ENCODE assay signal across 8 mouse cellular contexts in the genomic region with DNA sequence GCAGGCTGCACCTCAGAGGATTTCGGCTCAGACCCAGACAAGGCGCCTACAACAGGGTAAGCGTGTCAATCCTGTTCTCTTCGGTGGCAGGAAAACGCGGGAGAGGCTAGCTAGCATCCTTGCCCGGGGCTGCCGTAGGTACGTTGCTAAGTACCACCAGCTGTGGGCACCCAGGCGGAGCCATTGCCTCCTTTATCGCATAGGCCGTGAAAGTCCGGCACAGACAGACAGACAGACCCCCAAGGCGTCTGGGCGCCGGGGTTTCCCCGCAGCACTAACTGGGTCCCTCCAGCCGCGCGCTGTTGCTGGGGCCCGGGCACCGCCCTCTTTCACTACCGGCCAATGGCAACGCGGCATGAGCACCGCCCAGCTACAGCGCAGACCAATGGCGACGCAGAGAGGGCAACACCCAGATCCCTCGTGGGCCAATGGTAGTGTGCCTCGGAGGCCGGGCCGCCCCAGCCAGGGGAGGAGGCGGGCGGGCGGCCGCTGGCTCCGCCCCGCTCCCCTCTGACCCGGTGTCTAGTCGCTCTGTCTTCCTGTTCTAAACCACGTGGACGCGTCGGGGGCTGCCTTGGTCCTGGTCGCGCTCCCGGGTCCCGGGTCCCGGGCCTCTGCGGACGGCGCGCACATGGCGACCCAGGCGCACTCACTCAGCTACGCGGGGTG. TPM values are rescaled to one million over a fixed set of nuclear protein-coding genes. Genes with fewer than 3 reads are reported as not detected.
DNase-seq lines count a peak whose midpoint lies in the region; ATAC-seq and TF ChIP-seq lines count a peak whose summit lies in the region.

Rcl1 (plus strand) TSS at position 502 of the 669 bp plus-strand sequence.

- H3K9me3 ChIP-seq in G1E (replicated peaks) = no peaks in the 10 kb centered on the region
- no peaks in the 10 kb centered on the region for H3K9me3 ChIP-seq in forebrain, postnatal 0 days (ENCODE audit: low read length)
- H3K9me3 ChIP-seq in lung, embryonic 15.5 days = no peaks in the 10 kb centered on the region

- peak within 1 kb of the TSS; percentile 100 for H3K4me3 ChIP-seq in G1E (ENCODE audit: low read depth, low read length)
- peak within 1 kb of the TSS; percentile 95 for H3K4me3 ChIP-seq in forebrain, postnatal 0 days (ENCODE audit: low read depth, low read length)
- H3K4me3 ChIP-seq in lung, embryonic 15.5 days = peak within 1 kb of the TSS; percentile 81

- H3K4me2 ChIP-seq in forebrain, postnatal 0 days (ENCODE audit: low read depth) = peak within 1 kb of the TSS; percentile 92
- H3K4me2 ChIP-seq in lung, embryonic 15.5 days = peak within 1 kb of the TSS; percentile 77

- peak; percentile 99 for DNase-seq in G1E (ENCODE audit: low spot score)
- DNase-seq in cerebellum, adult 18-20 months = peak; percentile 94 to 97
- DNase-seq in forebrain, postnatal 0 days = peak; percentile 98
- DNase-seq in heart, postnatal 4 days = peak; percentile 94
- DNase-seq in layer of hippocampus, adult 8-10 months (ENCODE audit: low spot score in 2 of 2) = peak; percentile 93 to 95
- peak; percentile 93 for DNase-seq in ovary, adult 18-20 months (ENCODE audit: low spot score)
- DNase-seq in thymus, postnatal 0 days (ENCODE audit: low spot score) = peak; percentile 99

- WGBS in forebrain, postnatal 0 days = under 1% methylated on average over 58 of the region's 58 CpGs
- WGBS in lung, embryonic 15.5 days = 0% methylated on average over 57 of the region's 58 CpGs

- H3K36me3 ChIP-seq in G1E (replicated peaks) = peaks cover 22% of the 10 kb centered on the region
- H3K36me3 ChIP-seq in forebrain, postnatal 0 days (ENCODE audit: insufficient read depth) = no peaks in the 10 kb centered on the region
- H3K36me3 ChIP-seq in lung, embryonic 15.5 days = no peaks in the 10 kb centered on the region

- ATAC-seq in G1E (ENCODE audit: extremely low read depth, insufficient number of reproducible peaks, low FRiP score, poor library complexity, severe bottlenecking) = peak; percentile 100
- ATAC-seq in forebrain, postnatal 0 days = peak; percentile 100
- ATAC-seq in lung, embryonic 15.5 days (ENCODE audit: borderline replicate concordance, extremely low read depth, low FRiP score, low TSS enrichment) = peak; percentile 100

- H3K27ac ChIP-seq in forebrain, postnatal 0 days (ENCODE audit: low read depth, low read length) = peak within 1 kb of the TSS; percentile 76
- peak within 1 kb of the TSS; percentile 41 for H3K27ac ChIP-seq in lung, embryonic 15.5 days

- no peak for TF ChIP-seq CTCF in G1E (IDR thresholded peaks at IDR 0.05; ENCODE audit: low read depth, low read length)
- TF ChIP-seq CTCF in forebrain, postnatal 0 days (IDR thresholded peaks at IDR 0.05; ENCODE audit: low read depth) = no peak

- H3K27me3 ChIP-seq in G1E (ENCODE audit: insufficient read depth, low read length) = no peaks in the 10 kb centered on the region
- H3K27me3 ChIP-seq in forebrain, postnatal 0 days (ENCODE audit: insufficient read depth, low read length) = no peaks in the 10 kb centered on the region
- no peaks in the 10 kb centered on the region for H3K27me3 ChIP-seq in lung, embryonic 15.5 days

- peak within 1 kb of the TSS; percentile 68 for H3K9ac ChIP-seq in forebrain, postnatal 0 days
- peak within 1 kb of the TSS; percentile 63 for H3K9ac ChIP-seq in lung, embryonic 15.5 days

- H3K4me1 ChIP-seq in G1E (ENCODE audit: insufficient read depth, low read depth, low read length) = peaks cover 42% of the 10 kb centered on the region
- peaks cover 11% of the 10 kb centered on the region; the same call in 1 of the 2 replicates for H3K4me1 ChIP-seq in forebrain, postnatal 0 days (ENCODE audit: insufficient read depth)
- peaks cover 13% of the 10 kb centered on the region for H3K4me1 ChIP-seq in lung, embryonic 15.5 days

RNA-seq across cellular contexts. Expression of gene Rcl1, which starts in this region (rescaled TPM):
- 22.7 and 32.8 TPM in 2 replicates for total RNA-seq in G1E (2014; fragmentation: Nextera tagmentation)
- 47.1 and 49.5 TPM in 2 replicates for total RNA-seq in G1E (2017)
- 52.4 and 57.4 TPM in 2 replicates for polyA plus RNA-seq in G1E (2012)
- total RNA-seq in forebrain, postnatal 0 days (2014; rRNA removed) = 22.3 and 24.0 TPM in 2 replicates
- 29.6 and 31.8 TPM in 2 replicates for polyA plus RNA-seq in forebrain, postnatal 0 days (2015; fragmentation: Nextera tagmentation; extraction: Ambion mirVana)
- 1 to 10 TPM; 7.5 to 7.7 TPM for total RNA-seq in heart, postnatal 4 days (2021)
- 10 to 100 TPM; 20.0 to 22.3 (median 20.7) TPM for total RNA-seq in layer of hippocampus, adult 8-10 months (2022)
- polyA plus RNA-seq in lung, embryonic 15.5 days (2015; fragmentation: Nextera tagmentation; extraction: Ambion mirVana) = 51.4 and 51.5 TPM in 2 replicates
- polyA plus RNA-seq in thymus, postnatal 0 days (2015; fragmentation: Nextera tagmentation; extraction: Ambion mirVana) = 49.5 and 52.2 TPM in 2 replicates

Comparison
In these comparisons a context has a peak if more than half of its experiments do, and no peak if none do; other contexts are left out.
1. Peak in every context shown above with its lines: DNase-seq, ATAC-seq, H3K4me3 ChIP-seq and H3K27ac ChIP-seq.